ENCODE assay signal across 11 mouse cellular contexts in genomic region chr7:49047336-49047735, GRCm38 (mm10).
DNase-seq lines count a peak whose midpoint lies in the region; ATAC-seq and TF ChIP-seq lines count a peak whose summit lies in the region.
"Had no signal": no experiment of that assay in that cellular context is flagged by ENCODE, and none has a peak within 500 bp of the region (broad histone marks: within the 10 kb centered on the region; RNA-seq: fewer than 3 reads in every experiment).

No protein-coding gene starts in this region.

- H3K9me3 ChIP-seq in liver, postnatal 0 days (ENCODE audit: low read length), result no peaks in the 10 kb centered on the region
- H3K9me3 ChIP-seq in embryonic facial prominence, embryonic 15.5 days (replicated peaks), result no peaks in the 10 kb centered on the region
- H3K9me3 ChIP-seq: heart, embryonic 15.5 days; liver, embryonic 13.5 days had no signal

- no peaks in the 10 kb centered on the region for H3K36me3 ChIP-seq in liver, adult 2 months (ENCODE audit: control insufficient read depth, insufficient read depth, low read length)
- H3K36me3 ChIP-seq in liver, postnatal 0 days (replicated peaks; ENCODE audit: insufficient read depth, low read length), result no peaks in the 10 kb centered on the region
- H3K36me3 ChIP-seq in embryonic facial prominence, embryonic 15.5 days, result no peaks in the 10 kb centered on the region
- H3K36me3 ChIP-seq: heart, embryonic 15.5 days; liver, embryonic 13.5 days had no signal

- intact Hi-C loops in gastrocnemius, postnatal 14 days (cut with DNase I; ENCODE audit: low total_unique reads), result no loop called here

- no peak overlapping the region for H3K4me2 ChIP-seq in liver, postnatal 0 days (ENCODE audit: low read depth, low read length)
- H3K4me2 ChIP-seq in embryonic facial prominence, embryonic 15.5 days (replicated peaks), result no peak overlapping the region
- H3K4me2 ChIP-seq: heart, embryonic 15.5 days; liver, embryonic 13.5 days had no signal

- peaks cover 3% of the 10 kb centered on the region for H3K4me1 ChIP-seq in liver, adult 2 months (ENCODE audit: control insufficient read depth, insufficient read depth, low read length)
- H3K4me1 ChIP-seq in liver, postnatal 0 days (ENCODE audit: insufficient read depth), result no peaks in the 10 kb centered on the region
- H3K4me1 ChIP-seq in embryonic facial prominence, embryonic 15.5 days, result 0 out of 2 replicates have a peak, but pooled peaks cover 4% of the 10 kb centered on the region
- H3K4me1 ChIP-seq: liver, embryonic 13.5 days had no signal

- DNase-seq in gastrocnemius, postnatal 14 days, result peak; percentile 26
- no peak for DNase-seq in gastrocnemius, postnatal 4 days (ENCODE audit: low spot score in 2 of 2)
- peak; percentile 7 for DNase-seq in liver, adult 2 months (ENCODE audit: extremely low read depth, low read depth, low spot score)
- no peak for DNase-seq in liver, postnatal 0 days
- no peak for DNase-seq in embryo, embryonic 10 days (ENCODE audit: low spot score)
- DNase-seq in urinary bladder, postnatal 10 days (ENCODE audit: low spot score), result no peak
- DNase-seq: liver, embryonic 13.5 days had no signal

- H3K9ac ChIP-seq in liver, adult 2 months (ENCODE audit: low read depth, low read length), result no peak overlapping the region
- H3K9ac ChIP-seq in liver, postnatal 0 days (replicated peaks), result no peak overlapping the region
- H3K9ac ChIP-seq in embryonic facial prominence, embryonic 15.5 days, result no peak overlapping the region
- H3K9ac ChIP-seq: heart, embryonic 15.5 days; liver, embryonic 13.5 days had no signal

- 65% methylated on average over 8 of the region's 8 CpGs for WGBS in liver, adult 2 months
- 30% methylated on average over 8 of the region's 8 CpGs for WGBS in liver, postnatal 0 days (ENCODE audit: insufficient replicate concordance)
- WGBS in embryonic facial prominence, embryonic 15.5 days, result 45% methylated on average over 8 of the region's 8 CpGs

- H3K27ac ChIP-seq in liver, adult 2 months (replicated peaks; ENCODE audit: insufficient read depth, low read depth, low read length), result no peak overlapping the region
- H3K27ac ChIP-seq in liver, postnatal 0 days (ENCODE audit: low read depth), result no peak overlapping the region
- no peak overlapping the region for H3K27ac ChIP-seq in embryonic facial prominence, embryonic 15.5 days (replicated peaks)
- H3K27ac ChIP-seq: heart, embryonic 15.5 days; layer of hippocampus, adult 2 months; liver, embryonic 13.5 days had no signal

- no peak overlapping the region for H3K4me3 ChIP-seq in liver, adult 2 months (ENCODE audit: insufficient read depth, low read depth, low read length)
- H3K4me3 ChIP-seq in liver, postnatal 0 days (ENCODE audit: low read depth, low read length), result no peak overlapping the region
- no peak overlapping the region for H3K4me3 ChIP-seq in embryonic facial prominence, embryonic 15.5 days (replicated peaks)
- H3K4me3 ChIP-seq: heart, embryonic 15.5 days; layer of hippocampus, adult 2 months; liver, embryonic 13.5 days had no signal

- no peak for TF ChIP-seq EP300 in liver, postnatal 0 days (IDR thresholded peaks at IDR 0.05; ENCODE audit: low read depth)

- no peak for TF ChIP-seq POLR2A in liver, adult 2 months (IDR thresholded peaks at IDR 0.05; ENCODE audit: extremely low read depth, insufficient read depth, low read length)

- no peaks in the 10 kb centered on the region for H3K79me2 ChIP-seq in liver, adult 2 months (ENCODE audit: control insufficient read depth, insufficient read depth, low read length)

- no peaks in the 10 kb centered on the region for H3K27me3 ChIP-seq in liver, adult 2 months (ENCODE audit: control insufficient read depth, insufficient read depth, low read length)
- H3K27me3 ChIP-seq in liver, postnatal 0 days (ENCODE audit: insufficient read depth, low read length), result no peaks in the 10 kb centered on the region
- peaks cover 12% of the 10 kb centered on the region; the same call in 1 of the 2 replicates for H3K27me3 ChIP-seq in embryonic facial prominence, embryonic 15.5 days

- ATAC-seq in liver, postnatal 0 days, result no peak
- 0 out of 2 replicates have a peak, but pooled peaks have one; percentile 48 for ATAC-seq in embryonic facial prominence, embryonic 15.5 days (ENCODE audit: insufficient number of reproducible peaks, low FRiP score, low TSS enrichment, low read depth)
- ATAC-seq in megakaryocyte, adult 5-6 weeks (ENCODE audit: poor library complexity, severe bottlenecking), result peak; percentile 56; the same call in 1 of the 2 replicates

- no peak for TF ChIP-seq CTCF in liver, adult 2 months (IDR thresholded peaks at IDR 0.05; ENCODE audit: low read depth, low read length)
- TF ChIP-seq CTCF in liver, postnatal 0 days (IDR thresholded peaks at IDR 0.05; ENCODE audit: low read depth), result no peak

Comparison
In these comparisons a context has a peak if more than half of its experiments do, and no peak if none do; other contexts are left out.
1. DNase-seq: peak in gastrocnemius, postnatal 14 days (single experiment) and liver, adult 2 months (single experiment); none in gastrocnemius, postnatal 4 days (0 of 2), liver, postnatal 0 days (single experiment), embryo, embryonic 10 days (single experiment) and urinary bladder, postnatal 10 days (single experiment).